Mouse (Mus musculus) liver, embryonic 18 days (tissue): ENCODE measurements around the gene Rrm2. TPM values are rescaled to one million over a fixed set of nuclear protein-coding genes. Genes with fewer than 3 reads are reported as not detected.

Source experiments
- polyA plus RNA-seq: library from polyadenylated mRNA; depleted of rRNA; stranded (reverse); fragments of >200 nt; gene quantifications from 2 replicates; pipeline ENCODE4 v1.2.3, GENCODE M21; 2012; rRNA removed

Gene Rrm2
- 58.1 and 63.5 TPM in 2 replicates for polyA plus RNA-seq

DNA sequence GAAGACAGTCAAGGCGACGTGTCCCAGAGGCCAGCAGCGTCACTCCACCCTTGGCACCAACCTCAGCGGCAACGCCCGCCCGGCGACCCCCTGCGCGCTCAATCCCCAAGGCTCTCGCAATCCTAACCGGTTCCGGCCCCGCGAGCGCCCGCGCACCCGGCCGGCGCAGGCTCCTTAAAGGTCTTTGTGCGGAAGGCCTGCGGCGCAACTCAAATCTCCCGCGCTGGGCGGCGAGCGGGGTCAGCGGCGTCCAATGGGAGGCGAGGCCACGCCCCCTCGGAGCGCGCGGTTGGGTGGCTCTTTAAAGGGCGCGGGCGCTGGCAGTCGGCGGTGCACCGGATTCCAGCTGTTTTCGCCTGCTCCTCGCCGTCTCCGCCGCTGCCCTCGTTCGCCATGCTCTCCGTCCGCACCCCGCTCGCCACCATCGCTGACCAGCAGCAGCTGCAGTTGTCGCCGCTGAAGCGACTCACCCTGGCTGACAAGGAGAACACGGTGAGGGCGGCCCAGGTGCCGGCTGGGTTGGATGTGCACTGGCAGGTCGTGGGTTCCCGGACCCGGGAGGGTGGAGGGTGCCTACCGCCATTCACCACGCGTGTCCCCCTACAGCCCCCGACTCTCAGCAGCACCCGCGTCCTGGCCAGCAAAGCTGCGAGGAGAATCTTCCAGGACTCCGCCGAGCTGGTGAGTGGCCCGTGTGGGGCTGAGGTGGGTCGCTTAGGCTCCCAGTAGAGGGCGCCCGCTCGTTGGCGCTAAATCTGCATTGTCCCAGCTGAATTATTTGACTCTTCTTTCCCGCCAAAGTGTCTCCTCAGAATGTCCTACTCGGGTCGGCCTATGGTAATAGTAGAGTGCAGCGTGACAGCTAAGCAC is at the start of gene Rrm2:
Gene Rrm2 (plus strand): TSS at position 288 of the 870 bp plus-strand sequence.

GRCm38 (mm10) chr12:24681286-24682023 is 26.6 kb upstream of the Rrm2 start, which contains the start of gene Cys1:
Gene Cys1 (minus strand): TSS chr12:24681813.

Other genes starting within 250 kb of the Rrm2 start
- 3.7 and 4.0 TPM in 2 replicates for gene Taf1b, start 209.9 kb upstream of the Rrm2 start, polyA plus RNA-seq
- gene Grhl1, start 136.0 kb upstream of the Rrm2 start, polyA plus RNA-seq, result 0.26 and 0.27 TPM in 2 replicates
- 4.6 and 5.0 TPM in 2 replicates for gene Klf11, start 57.0 kb upstream of the Rrm2 start, polyA plus RNA-seq
- gene Cys1, start 26.4 kb upstream of the Rrm2 start, polyA plus RNA-seq, result 0.95 and 0.97 TPM in 2 replicates
- 1.1 and 1.3 TPM in 2 replicates for gene Mboat2, start 122.6 kb downstream of the Rrm2 start, polyA plus RNA-seq